Mouse (Mus musculus): ENCODE measurements around the gene Dgkg.

Gene Dgkg

GRCm38 (mm10) chr16:22596394-22596793 lies 60.6 kb downstream of the Dgkg start:
- DNase-seq (ENCODE audit: low read depth) = no peak

- peak; percentile 48 for DNase-seq (ENCODE audit: low read depth)
Measured at GRCm38 (mm10) chr16:22593907-22594306, 63.1 kb downstream of the Dgkg start.

GRCm38 (mm10) chr16:22589619-22590018 lies 67.4 kb downstream of the Dgkg start:
- no peak for DNase-seq (ENCODE audit: low read depth)

GRCm38 (mm10) chr16:22586151-22586836 lies 70.7 kb downstream of the Dgkg start:
- DNase-seq (ENCODE audit: low read depth) = no peak

GRCm38 (mm10) chr16:22585523-22585922 lies 71.5 kb downstream of the Dgkg start:
- no peak for DNase-seq (ENCODE audit: low read depth)

GRCm38 (mm10) chr16:22583401-22583800 lies 73.6 kb downstream of the Dgkg start:
- DNase-seq (ENCODE audit: low read depth) = no peak

GRCm38 (mm10) chr16:22582173-22582929 lies 74.7 kb downstream of the Dgkg start:
- peak; percentile 11 for DNase-seq (ENCODE audit: low read depth)

GRCm38 (mm10) chr16:22580103-22580502 lies 76.9 kb downstream of the Dgkg start:
- peak; percentile 27 for DNase-seq (ENCODE audit: low read depth)

- no peak for DNase-seq (ENCODE audit: low read depth)
Measured at GRCm38 (mm10) chr16:22578883-22579282, 78.1 kb downstream of the Dgkg start.

- DNase-seq (ENCODE audit: low read depth) = peak; percentile 35
Measured at GRCm38 (mm10) chr16:22577656-22578055, 79.4 kb downstream of the Dgkg start.

- DNase-seq (ENCODE audit: low read depth) = no peak
Measured at GRCm38 (mm10) chr16:22574164-22574563, 82.9 kb downstream of the Dgkg start.

GRCm38 (mm10) chr16:22572641-22573341 lies 84.2 kb downstream of the Dgkg start:
- DNase-seq (ENCODE audit: low read depth) = no peak

GRCm38 (mm10) chr16:22564907-22565272 lies 92.1 kb downstream of the Dgkg start:
- no peak for DNase-seq (ENCODE audit: low read depth)

- DNase-seq (ENCODE audit: low read depth) = peak; percentile 78
Measured at GRCm38 (mm10) chr16:22564259-22564906, 92.6 kb downstream of the Dgkg start.

GRCm38 (mm10) chr16:22563594-22563993 lies 93.4 kb downstream of the Dgkg start:
- DNase-seq (ENCODE audit: low read depth) = no peak

GRCm38 (mm10) chr16:22554996-22555395 lies 102.0 kb downstream of the Dgkg start:
- peak; percentile 51 for DNase-seq (ENCODE audit: low read depth)

- DNase-seq (ENCODE audit: low read depth) = peak; percentile 46
Measured at GRCm38 (mm10) chr16:22552351-22552750, 104.7 kb downstream of the Dgkg start.

- no peak for DNase-seq (ENCODE audit: low read depth)
Measured at GRCm38 (mm10) chr16:22551231-22552000, 105.6 kb downstream of the Dgkg start.

- DNase-seq (ENCODE audit: low read depth) = no peak
Measured at GRCm38 (mm10) chr16:22549346-22549745, 107.7 kb downstream of the Dgkg start.

GRCm38 (mm10) chr16:22548167-22549080 lies 108.6 kb downstream of the Dgkg start:
- DNase-seq (ENCODE audit: low read depth) = peak; percentile 70

GRCm38 (mm10) chr16:22547741-22548140 lies 109.3 kb downstream of the Dgkg start:
- DNase-seq (ENCODE audit: low read depth) = no peak

Data from NIH3T3 (cell line).